In genomic region chr2:105689771-105690639, GRCm38 (mm10) we compare ENCODE assay signal across 9 mouse cellular contexts. TPM values are rescaled to one million over a fixed set of nuclear protein-coding genes. Genes with fewer than 3 reads are reported as not detected.
A peak's percentile ranks its signal among the peaks of the same experiment; 100 is the strongest.
DNase-seq lines count a peak whose midpoint lies in the region; ATAC-seq and TF ChIP-seq lines count a peak whose summit lies in the region.
"Had no signal": no experiment of that assay in that cellular context is flagged by ENCODE, and none has a peak within 500 bp of the region (broad histone marks: within the 10 kb centered on the region; RNA-seq: fewer than 3 reads in every experiment).

No protein-coding gene starts in this region.

- H3K36me3 ChIP-seq in kidney, embryonic 16.5 days (ENCODE audit: insufficient read depth, low read length), result no peaks in the 10 kb centered on the region
- no peaks in the 10 kb centered on the region for H3K36me3 ChIP-seq in embryonic facial prominence, embryonic 13.5 days
- H3K36me3 ChIP-seq in hindbrain, postnatal 0 days (ENCODE audit: insufficient read depth, low read length), result peaks cover 2% of the 10 kb centered on the region; the same call in 1 of the 2 replicates

- DNase-seq in kidney, postnatal 14 days, result no peak
- DNase-seq in hindbrain, postnatal 0 days (ENCODE audit: low spot score), result peak; percentile 61
- DNase-seq in retina, embryonic 14.5 days (ENCODE audit: low spot score), result peak; percentile 78
- no peak for DNase-seq in MN1 (ENCODE audit: low spot score)
- no peak for DNase-seq in left cerebral cortex, postnatal 10 days (ENCODE audit: extremely low spot score in 1 of 2, low spot score in 2 of 2)
- DNase-seq: kidney, adult 9 months had no signal

- intact Hi-C loops in left cerebral cortex, postnatal 10 days (cut with DNase I), result loop anchor here (10.0 kb wide), 1 partner anchor 215 kb away; the partner anchor contains the start of genes Elp4 and Immp1l

- no peak for TF ChIP-seq CTCF in hindbrain, postnatal 0 days (IDR thresholded peaks at IDR 0.05; ENCODE audit: low read depth)

- H3K9me3 ChIP-seq in kidney, embryonic 16.5 days (ENCODE audit: low read length), result no peaks in the 10 kb centered on the region
- no peaks in the 10 kb centered on the region for H3K9me3 ChIP-seq in embryonic facial prominence, embryonic 13.5 days
- H3K9me3 ChIP-seq in hindbrain, postnatal 0 days (ENCODE audit: low read length), result no peaks in the 10 kb centered on the region

- ATAC-seq in kidney, embryonic 16.5 days (ENCODE audit: low FRiP score, low TSS enrichment), result 0 out of 2 replicates have a peak, but pooled peaks have one; percentile 46
- ATAC-seq in embryonic facial prominence, embryonic 13.5 days (ENCODE audit: insufficient number of reproducible peaks, insufficient read depth, low FRiP score, low TSS enrichment, low read depth), result no peak
- ATAC-seq in hindbrain, postnatal 0 days, result peak; percentile 21; the same call in 1 of the 2 replicates
- no peak for ATAC-seq in granulocyte monocyte progenitor cell, adult 5-6 weeks (replicated peaks; ENCODE audit: poor library complexity, severe bottlenecking)

- WGBS in kidney, embryonic 16.5 days, result 3% methylated on average over 23 of the region's 28 CpGs
- 6% methylated on average over 28 of the region's 28 CpGs for WGBS in embryonic facial prominence, embryonic 13.5 days
- WGBS in hindbrain, postnatal 0 days, result 3% methylated on average over 28 of the region's 28 CpGs

- H3K4me3 ChIP-seq in kidney, embryonic 16.5 days (ENCODE audit: low read length), result no peak overlapping the region
- 0 out of 2 replicates have a peak overlapping the region, but pooled peaks have one; percentile 13 for H3K4me3 ChIP-seq in embryonic facial prominence, embryonic 13.5 days
- H3K4me3 ChIP-seq in hindbrain, postnatal 0 days (ENCODE audit: low read length), result peak overlapping the region; percentile 27

- peaks cover 86% of the 10 kb centered on the region for H3K27me3 ChIP-seq in kidney, embryonic 16.5 days (ENCODE audit: insufficient read depth, low read length)
- peaks cover 88% of the 10 kb centered on the region for H3K27me3 ChIP-seq in embryonic facial prominence, embryonic 13.5 days
- peaks cover 14% of the 10 kb centered on the region for H3K27me3 ChIP-seq in hindbrain, postnatal 0 days (ENCODE audit: insufficient read depth, low read length)

- H3K27ac ChIP-seq in kidney, embryonic 16.5 days (ENCODE audit: low read length), result no peak overlapping the region
- H3K27ac ChIP-seq in embryonic facial prominence, embryonic 13.5 days, result no peak overlapping the region
- peak overlapping the region; percentile 76 for H3K27ac ChIP-seq in hindbrain, postnatal 0 days

- H3K4me2 ChIP-seq in kidney, embryonic 16.5 days (replicated peaks; ENCODE audit: low read depth, low read length), result peak overlapping the region; percentile 18; the same call in 1 of the 2 replicates
- H3K4me2 ChIP-seq in embryonic facial prominence, embryonic 13.5 days, result peak overlapping the region; percentile 38; the same call in 1 of the 2 replicates
- peak overlapping the region; percentile 65 for H3K4me2 ChIP-seq in hindbrain, postnatal 0 days (ENCODE audit: low read depth, low read length)

- H3K4me1 ChIP-seq in kidney, embryonic 16.5 days (ENCODE audit: insufficient read depth, low read length), result peaks cover 10% of the 10 kb centered on the region; the same call in 1 of the 2 replicates
- peaks cover 18% of the 10 kb centered on the region for H3K4me1 ChIP-seq in embryonic facial prominence, embryonic 13.5 days
- 0 out of 2 replicates have a peak, but pooled peaks cover 12% of the 10 kb centered on the region for H3K4me1 ChIP-seq in hindbrain, postnatal 0 days (ENCODE audit: insufficient read depth, low read length)

- H3K9ac ChIP-seq in kidney, embryonic 16.5 days (replicated peaks; ENCODE audit: low read length), result no peak overlapping the region
- H3K9ac ChIP-seq in embryonic facial prominence, embryonic 13.5 days, result no peak overlapping the region
- no peak overlapping the region for H3K9ac ChIP-seq in hindbrain, postnatal 0 days (replicated peaks; ENCODE audit: low read length)

RNA-seq across cellular contexts. Expression of gene Pax6, which starts 21.3 kb away (rescaled TPM):
- 0.09 and 0.13 TPM in 2 replicates for polyA plus RNA-seq in kidney, embryonic 16.5 days (2015; fragmentation: Nextera tagmentation; extraction: Ambion mirVana)
- 1.6 and 3.2 TPM in 2 replicates for polyA plus RNA-seq in embryonic facial prominence, embryonic 13.5 days (2015; fragmentation: Nextera tagmentation; extraction: Ambion mirVana)
- total RNA-seq in hindbrain, postnatal 0 days (2014; rRNA removed), result 88.7 and 136 TPM in 2 replicates
- 68.7 and 82.3 TPM in 2 replicates for polyA plus RNA-seq in hindbrain, postnatal 0 days (2015; fragmentation: Nextera tagmentation; extraction: Ambion mirVana)
- not detected in 2 replicates for total RNA-seq in granulocyte monocyte progenitor cell, adult 5-6 weeks (2014; fragmentation: Nextera tagmentation)
- 0.10 TPM in 1 of 2 replicates, not detected in the other for total RNA-seq in granulocyte monocyte progenitor cell, adult 5-6 weeks (2017)
- 1 to 10 TPM; 7.0 to 7.5 TPM for total RNA-seq in left cerebral cortex, postnatal 10 days (2021)

Comparison
In these comparisons a context has a peak if more than half of its experiments do, and no peak if none do; other contexts are left out.
1. ATAC-seq: peak in kidney, embryonic 16.5 days (single experiment) and hindbrain, postnatal 0 days (single experiment); none in embryonic facial prominence, embryonic 13.5 days (single experiment) and granulocyte monocyte progenitor cell, adult 5-6 weeks (single experiment).
2. DNase-seq: peak in hindbrain, postnatal 0 days (single experiment) and retina, embryonic 14.5 days (single experiment); none in kidney, postnatal 14 days (single experiment), MN1 (single experiment) and left cerebral cortex, postnatal 10 days (0 of 2).
3. RNA of gene Pax6, which starts 21.3 kb away (total RNA-seq): 88.7 to 136 TPM in hindbrain, postnatal 0 days; 7.0 to 7.5 TPM in left cerebral cortex, postnatal 10 days and 0.10 TPM in granulocyte monocyte progenitor cell, adult 5-6 weeks; every median in the first group is over 10 times any median in the second.
4. Peak in every context shown above with its lines, with median percentiles within 50 percentile points of each other: H3K4me2 ChIP-seq.